Mouse (Mus musculus) small intestine, adult 2 months (tissue): ENCODE results near the gene Coro7.

Source experiments
- CTCF ChIP-seq: fragments of 200-500 bp; IDR thresholded peaks from 2 replicates; pipeline ENCODE4 v1.5.1; 2012; ENCODE audit warnings: low read depth, mild to moderate bottlenecking, control low read depth, inconsistent platforms, low read length, moderate library complexity, mixed read lengths; ENCODE audit not compliant: insufficient replicate concordance, insufficient read length; ENCODE audit errors: extremely low read depth
- POLR2A ChIP-seq: fragments of 200-500 bp; IDR thresholded peaks from 2 replicates; pipeline ENCODE4 v1.6.1; 2012; ENCODE audit warnings: low read depth, mild to moderate bottlenecking, control low read depth, inconsistent platforms, low read length, moderate library complexity

- TF ChIP-seq POLR2A (0 out of 2 replicates have a peak, but pooled peaks have one; percentile 10), CTCF (no peak)
Observed at GRCm38 (mm10) chr16:4638891-4639390, 40.6 kb downstream of the Coro7 start.
